Mouse (Mus musculus) hindbrain, embryonic 16.5 days (tissue): ENCODE measurements around the gene Macrod2. TPM values are rescaled to one million over a fixed set of nuclear protein-coding genes. Genes with fewer than 3 reads are reported as not detected.

Source experiments
- ATAC-seq: fragments of 200-750 bp; cut with Nextera tagmentation; 2 replicates; pipeline ENCODE4 v1.8.0; 2017; ENCODE audit warnings: moderate TSS enrichment, moderate library complexity
- H3K27ac ChIP-seq: fragments of 300-500 bp; sonication (generic); 2 replicates; pipeline ENCODE4 v1.5.1; 2014; ENCODE audit warnings: low read depth, mild to moderate bottlenecking, control low read depth, low read length, moderate library complexity
- H3K27me3 ChIP-seq: fragments of 300-500 bp; sonication (generic); replicated peaks from 2 replicates; pipeline ENCODE4 v1.6.1; 2014; ENCODE audit warnings: low read length; ENCODE audit not compliant: control insufficient read depth, insufficient read depth
- H3K36me3 ChIP-seq: fragments of 300-500 bp; sonication (generic); 2 replicates; pipeline ENCODE4 v1.6.1; 2014; ENCODE audit warnings: mild to moderate bottlenecking, low read length, moderate library complexity, mixed read lengths; ENCODE audit not compliant: control insufficient read depth, insufficient read depth
- H3K4me1 ChIP-seq: fragments of 300-500 bp; sonication (generic); 2 replicates; pipeline ENCODE4 v1.6.1; 2014; ENCODE audit warnings: low read depth, low read length; ENCODE audit not compliant: control insufficient read depth, insufficient read depth
- H3K4me2 ChIP-seq: fragments of 300-500 bp; sonication (generic); 2 replicates; pipeline ENCODE4 v1.6.1; 2014; ENCODE audit warnings: mild to moderate bottlenecking, low read length, control low read depth, moderate library complexity
- H3K4me3 ChIP-seq: fragments of 300-500 bp; sonication (generic); 2 replicates; pipeline ENCODE4 v1.5.1; 2014; ENCODE audit warnings: mild to moderate bottlenecking, low read length, control low read depth, moderate library complexity
- H3K9ac ChIP-seq: fragments of 300-500 bp; sonication (generic); 2 replicates; pipeline ENCODE4 v1.6.1; 2014; ENCODE audit warnings: low read depth, mild to moderate bottlenecking, control low read depth, low read length, moderate library complexity
- H3K9me3 ChIP-seq: fragments of 300-500 bp; sonication (generic); 2 replicates; pipeline ENCODE4 v1.6.1; 2014; ENCODE audit warnings: mild to moderate bottlenecking, low read length, moderate library complexity; ENCODE audit not compliant: control insufficient read depth
- WGBS: fragments of 180-500 bp; shearing (Covaris S2); extraction: QIAGEN DNeasy Blood & Tissue Kit; methylation state at CpG from one replicate; pipeline ENCODE4 v1.1.7; 2014; 5-methylcytosine and 5-hydroxymethylcytosine counted together
- polyA plus RNA-seq: library from polyadenylated mRNA; unstranded; fragments of >200 nt; fragmentation: Nextera tagmentation; extraction: Ambion mirVana; gene quantifications from 2 replicates; pipeline ENCODE4 v1.2.1, GENCODE M21; 2015

Gene Macrod2
- polyA plus RNA-seq, 1 experiment from 2014 or later, result 85.4 TPM

GRCm38 (mm10) chr2:140653481-140653880, 258.4 kb downstream of the Macrod2 start:
- ATAC-seq, result no peak
- Histone ChIP-seq H3K9ac (no peak overlapping the region), H3K9me3 (no peaks in the 10 kb centered on the region), H3K4me3 (no peak overlapping the region), H3K27me3 (no peaks in the 10 kb centered on the region), H3K4me1 (no peaks in the 10 kb centered on the region), H3K4me2 (no peak overlapping the region), H3K36me3 (no peaks in the 10 kb centered on the region; the same call in 1 of the 2 replicates), H3K27ac (no peak overlapping the region)

DNA sequence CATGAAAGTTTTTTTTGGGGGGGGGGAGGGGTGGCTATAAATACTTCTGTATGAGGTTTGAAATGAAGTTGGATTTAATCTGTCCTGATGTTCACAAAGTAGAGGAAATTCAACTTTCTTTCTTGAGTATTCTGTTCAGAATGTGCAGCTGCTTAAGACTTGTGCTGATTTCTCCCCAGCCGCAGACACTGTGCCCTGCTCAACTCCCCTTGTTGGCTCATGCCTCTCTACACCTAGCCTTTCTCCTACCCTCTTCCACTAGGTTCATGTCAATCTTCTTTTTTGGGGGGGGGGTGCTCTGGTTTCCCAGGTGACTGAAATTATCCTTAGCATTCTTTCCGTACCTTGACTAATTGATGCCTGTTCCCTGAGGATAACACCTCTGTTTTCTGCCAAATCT, 258.9 kb downstream of the Macrod2 start:
- no peak overlapping the region for H3K27ac ChIP-seq
- H3K27me3 ChIP-seq, result no peaks in the 10 kb centered on the region
- H3K4me3 ChIP-seq, result no peak overlapping the region
- no peaks in the 10 kb centered on the region; the same call in 1 of the 2 replicates for H3K36me3 ChIP-seq
- H3K9me3 ChIP-seq, result no peaks in the 10 kb centered on the region
- ATAC-seq, result no peak
- WGBS, result 46% methylated on average over 2 of the region's 2 CpGs
- no peak overlapping the region for H3K4me2 ChIP-seq
- no peaks in the 10 kb centered on the region for H3K4me1 ChIP-seq
- H3K9ac ChIP-seq, result no peak overlapping the region

DNA sequence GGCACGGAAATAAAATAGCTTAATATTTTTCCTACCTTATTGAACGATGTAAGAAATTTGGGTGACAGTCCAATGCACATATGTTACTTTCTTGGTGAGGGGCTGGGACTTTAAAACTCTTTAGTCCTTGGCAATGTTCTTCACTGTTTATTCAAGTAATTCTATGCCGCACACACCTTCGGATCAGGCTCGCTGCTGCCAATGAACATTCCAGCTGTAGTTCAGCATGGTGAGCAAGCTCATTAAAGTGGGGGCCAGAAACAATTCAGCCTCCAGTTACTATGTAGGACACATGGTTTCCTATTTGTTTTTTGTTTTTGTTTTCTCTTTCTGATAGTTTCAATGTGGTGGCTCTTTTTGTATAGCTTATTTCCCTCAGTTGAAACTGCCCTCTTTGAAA, 267.6 kb downstream of the Macrod2 start:
- no peak overlapping the region for H3K4me2 ChIP-seq
- H3K36me3 ChIP-seq, result peaks cover 17% of the 10 kb centered on the region
- no peak overlapping the region for H3K4me3 ChIP-seq
- H3K9me3 ChIP-seq, result no peaks in the 10 kb centered on the region
- H3K9ac ChIP-seq, result no peak overlapping the region
- ATAC-seq, result no peak
- peaks cover 8% of the 10 kb centered on the region for H3K4me1 ChIP-seq
- no peak overlapping the region for H3K27ac ChIP-seq
- WGBS, result 84% methylated on average over 5 of the region's 5 CpGs
- H3K27me3 ChIP-seq, result no peaks in the 10 kb centered on the region

DNA sequence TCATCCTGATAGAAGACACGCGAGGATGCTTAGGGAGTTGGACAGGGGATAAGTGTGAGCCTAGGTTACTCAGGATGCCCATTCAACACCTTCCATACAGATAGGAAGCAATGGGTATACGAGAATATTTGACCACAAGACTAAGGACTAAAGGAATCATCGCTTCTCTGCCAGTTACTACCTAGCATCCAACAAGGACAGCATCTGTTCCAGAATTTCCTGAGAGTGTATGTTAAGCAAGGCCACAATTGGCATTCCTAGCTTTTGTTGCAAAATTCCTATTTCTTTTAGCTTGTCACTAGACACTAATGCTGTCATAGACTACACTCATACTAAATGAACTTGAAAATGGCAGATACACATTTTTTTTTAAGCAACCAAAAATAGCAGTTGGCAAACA, 269.3 kb downstream of the Macrod2 start:
- no peak overlapping the region for H3K4me2 ChIP-seq
- no peak overlapping the region for H3K4me3 ChIP-seq
- H3K9me3 ChIP-seq, result no peaks in the 10 kb centered on the region
- no peak for ATAC-seq
- H3K36me3 ChIP-seq, result peaks cover 17% of the 10 kb centered on the region
- H3K27ac ChIP-seq, result no peak overlapping the region
- H3K4me1 ChIP-seq, result peaks cover 9% of the 10 kb centered on the region
- no peaks in the 10 kb centered on the region for H3K27me3 ChIP-seq
- H3K9ac ChIP-seq, result no peak overlapping the region
- 86% methylated on average over 4 of the region's 4 CpGs for WGBS

GRCm38 (mm10) chr2:140666846-140667245, 271.7 kb downstream of the Macrod2 start:
- no peaks in the 10 kb centered on the region for H3K27me3 ChIP-seq
- peak overlapping the region; percentile 31; the same call in 1 of the 2 replicates for H3K9ac ChIP-seq
- ATAC-seq, result no peak
- no peak overlapping the region for H3K27ac ChIP-seq
- H3K36me3 ChIP-seq, result no peaks in the 10 kb centered on the region
- peak overlapping the region; percentile 43 for H3K4me3 ChIP-seq
- no peaks in the 10 kb centered on the region for H3K9me3 ChIP-seq
- WGBS, result 29% methylated on average over 7 of the region's 7 CpGs
- peak overlapping the region; percentile 61 for H3K4me2 ChIP-seq
- H3K4me1 ChIP-seq, result peaks cover 9% of the 10 kb centered on the region

GRCm38 (mm10) chr2:140667261-140668047, 272.3 kb downstream of the Macrod2 start:
- peaks cover 9% of the 10 kb centered on the region for H3K4me1 ChIP-seq
- WGBS, result 32% methylated on average over 13 of the region's 13 CpGs
- H3K27ac ChIP-seq, result 0 out of 2 replicates have a peak overlapping the region, but pooled peaks have one; percentile 23

GRCm38 (mm10) chr2:140668311-140668710, 273.2 kb downstream of the Macrod2 start:
- no peaks in the 10 kb centered on the region for H3K9me3 ChIP-seq
- H3K9ac ChIP-seq, result peak overlapping the region; percentile 59
- peaks cover 9% of the 10 kb centered on the region for H3K4me1 ChIP-seq
- H3K27ac ChIP-seq, result peak overlapping the region; percentile 51; the same call in 1 of the 2 replicates
- ATAC-seq, result peak; percentile 66
- peak overlapping the region; percentile 61 for H3K4me2 ChIP-seq
- WGBS, result 2% methylated on average over 8 of the region's 8 CpGs
- no peaks in the 10 kb centered on the region for H3K36me3 ChIP-seq
- no peaks in the 10 kb centered on the region for H3K27me3 ChIP-seq
- peak overlapping the region; percentile 43 for H3K4me3 ChIP-seq

More at GRCm38 (mm10) chr2:140667261-140668047, 272.3 kb downstream of the Macrod2 start:
- H3K9ac ChIP-seq, result peak overlapping the region; percentile 1
- peak overlapping the region; percentile 43 for H3K4me3 ChIP-seq
- H3K4me2 ChIP-seq, result peak overlapping the region; percentile 61
- no peaks in the 10 kb centered on the region for H3K27me3 ChIP-seq
- ATAC-seq, result no peak
- H3K36me3 ChIP-seq, result no peaks in the 10 kb centered on the region
- H3K9me3 ChIP-seq, result no peaks in the 10 kb centered on the region

DNA sequence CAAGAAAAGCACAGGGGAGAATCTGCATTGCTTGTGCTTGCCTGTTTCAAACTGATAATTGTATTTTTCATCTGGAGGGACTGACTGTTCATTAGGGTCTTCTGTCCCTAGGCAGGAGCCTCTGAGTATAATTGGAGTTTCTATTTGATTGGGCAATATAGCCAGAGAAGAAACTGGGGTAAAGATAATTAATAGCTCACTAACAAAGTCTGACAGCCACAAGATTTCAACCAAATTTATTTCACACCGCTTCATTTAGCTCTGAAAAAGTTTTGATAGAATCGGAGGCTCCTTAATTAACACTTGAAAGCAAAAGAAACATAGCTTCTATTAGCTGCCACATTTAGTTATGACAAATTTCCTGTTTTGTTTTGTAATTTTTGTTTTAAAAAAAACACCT, 274.0 kb downstream of the Macrod2 start:
- H3K27me3 ChIP-seq, result no peaks in the 10 kb centered on the region
- 13% methylated on average over 2 of the region's 2 CpGs for WGBS
- H3K36me3 ChIP-seq, result no peaks in the 10 kb centered on the region
- peak overlapping the region; percentile 61 for H3K4me2 ChIP-seq
- H3K4me3 ChIP-seq, result peak overlapping the region; percentile 43
- H3K27ac ChIP-seq, result peak overlapping the region; percentile 51
- H3K9me3 ChIP-seq, result no peaks in the 10 kb centered on the region
- ATAC-seq, result no peak
- peaks cover 9% of the 10 kb centered on the region for H3K4me1 ChIP-seq
- peak overlapping the region; percentile 59 for H3K9ac ChIP-seq

GRCm38 (mm10) chr2:140669786-140670185, 274.7 kb downstream of the Macrod2 start:
- H3K9ac ChIP-seq, result peak overlapping the region; percentile 63
- H3K4me1 ChIP-seq, result peaks cover 9% of the 10 kb centered on the region
- WGBS, result 21% methylated on average over 2 of the region's 2 CpGs
- H3K27me3 ChIP-seq, result no peaks in the 10 kb centered on the region
- H3K27ac ChIP-seq, result no peak overlapping the region
- no peak for ATAC-seq
- peak overlapping the region; percentile 49 for H3K4me3 ChIP-seq
- peak overlapping the region; percentile 65 for H3K4me2 ChIP-seq
- no peaks in the 10 kb centered on the region for H3K36me3 ChIP-seq
- no peaks in the 10 kb centered on the region for H3K9me3 ChIP-seq
